Mouse (Mus musculus) liver, postnatal 0 days (tissue): ENCODE measurements around the gene Atf7. TPM values are rescaled to one million over a fixed set of nuclear protein-coding genes. Genes with fewer than 3 reads are reported as not detected.

ENCODE experiments used
- ATAC-seq: fragments of 200-750 bp; cut with Nextera tagmentation; 2 replicates; pipeline ENCODE4 v1.8.0; 2017; ENCODE audit warnings: mild to moderate bottlenecking, moderate library complexity
- DNase-seq: peaks from one replicate; pipeline ENCODE4 v3.0.0-alpha.2; 2016
- H3K27ac ChIP-seq: fragments of 300-500 bp; sonication (generic); 2 replicates; pipeline ENCODE4 v1.5.1; 2014; ENCODE audit warnings: antibody characterized with exemption, moderate library complexity, mild to moderate bottlenecking, low read depth
- H3K27me3 ChIP-seq: fragments of 300-500 bp; sonication (generic); 2 replicates; pipeline ENCODE4 v1.6.1; 2014; ENCODE audit warnings: low read length, control low read depth, mixed read lengths; ENCODE audit not compliant: insufficient read depth
- H3K36me3 ChIP-seq: fragments of 300-500 bp; sonication (generic); replicated peaks from 2 replicates; pipeline ENCODE4 v1.6.1; 2014; ENCODE audit warnings: mild to moderate bottlenecking, control low read depth, low read length, moderate library complexity, mixed read lengths; ENCODE audit not compliant: insufficient read depth
- H3K4me1 ChIP-seq: fragments of 300-500 bp; sonication (generic); 2 replicates; pipeline ENCODE4 v1.6.1; 2014; ENCODE audit warnings: antibody characterized with exemption, mild to moderate bottlenecking, control low read depth; ENCODE audit not compliant: insufficient read depth
- H3K4me2 ChIP-seq: fragments of 300-500 bp; sonication (generic); 2 replicates; pipeline ENCODE4 v1.6.1; 2014; ENCODE audit warnings: low read depth, mild to moderate bottlenecking, low read length, moderate library complexity, mixed read lengths
- H3K4me3 ChIP-seq: fragments of 300-500 bp; sonication (generic); 2 replicates; pipeline ENCODE4 v1.5.1; 2014; ENCODE audit warnings: low read depth, low read length
- H3K9ac ChIP-seq: fragments of 300-500 bp; sonication (generic); replicated peaks from 2 replicates; pipeline ENCODE4 v1.6.1; 2014; ENCODE audit warnings: mild to moderate bottlenecking, moderate library complexity
- H3K9me3 ChIP-seq: fragments of 300-500 bp; sonication (generic); 2 replicates; pipeline ENCODE4 v1.6.1; 2016; ENCODE audit warnings: mild to moderate bottlenecking, control low read depth, low read length, mixed read lengths
- CTCF ChIP-seq: sonication (generic); IDR thresholded peaks from 2 replicates; pipeline ENCODE4 v1.5.1; 2016; ENCODE audit warnings: antibody characterized with exemption, low read depth
- EP300 ChIP-seq: IDR thresholded peaks from 2 replicates; pipeline ENCODE4 v1.6.1; 2016; ENCODE audit warnings: antibody characterized with exemption, low read depth, mild to moderate bottlenecking
- WGBS: fragments of 180-500 bp; shearing (Covaris S2); extraction: QIAGEN DNeasy Blood & Tissue Kit; methylation state at CpG from one replicate; pipeline ENCODE4 v1.1.7; 2014; ENCODE audit not compliant: insufficient replicate concordance; 5-methylcytosine and 5-hydroxymethylcytosine counted together
- polyA plus RNA-seq: library from polyadenylated mRNA; unstranded; fragments of >200 nt; fragmentation: Nextera tagmentation; extraction: Ambion mirVana; gene quantifications from 2 replicates; pipeline ENCODE4 v1.2.1, GENCODE M21; 2015

Gene Atf7
- 7.7 and 8.1 TPM in 2 replicates for polyA plus RNA-seq

DNA sequence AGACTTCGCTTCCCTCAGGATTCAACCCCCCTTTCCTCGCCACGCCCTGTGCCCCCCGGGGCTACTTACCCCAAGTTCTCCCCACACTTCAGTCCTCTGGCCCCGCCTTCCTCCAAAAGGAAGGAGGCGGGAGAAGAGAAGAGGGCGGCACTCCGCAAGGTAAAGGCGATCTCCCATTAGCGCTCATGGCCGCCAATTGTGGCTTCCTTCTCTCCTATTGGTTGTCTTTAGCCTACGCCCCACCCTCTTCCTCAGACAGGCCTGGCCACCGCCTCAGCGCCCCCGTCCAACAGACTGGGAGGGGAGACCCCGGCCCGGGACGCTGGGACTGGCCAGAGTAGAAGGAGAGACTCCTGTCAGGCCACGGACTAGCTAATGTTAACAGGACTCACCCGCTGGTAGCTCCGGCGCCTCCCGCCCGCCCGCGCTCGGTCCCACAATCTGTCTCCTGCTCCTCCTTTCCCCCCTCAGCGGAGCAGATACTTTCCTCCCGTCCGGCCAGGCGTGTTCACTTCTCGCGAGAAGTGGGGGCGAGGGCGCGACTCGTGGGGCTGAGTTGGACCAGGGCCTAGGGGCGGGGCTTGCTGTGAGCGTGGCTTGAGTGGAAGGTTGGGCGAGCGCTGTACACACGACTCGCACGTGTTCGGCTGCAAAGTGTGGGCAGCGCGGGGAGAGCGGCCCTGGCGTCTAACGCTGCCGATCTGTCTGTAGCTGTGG is at the start of gene Atf7, which contains the start of gene Gm28047:
Atf7 (minus strand) TSS at position 495 of the 717 bp plus-strand sequence.
Gm28047 (minus strand) TSS at position 98 of the 717 bp plus-strand sequence.
- no peaks in the 10 kb centered on the region for H3K27me3 ChIP-seq
- peaks cover 20% of the 10 kb centered on the region for H3K4me1 ChIP-seq
- H3K36me3 ChIP-seq, result no peaks in the 10 kb centered on the region
- peak within 1 kb of the TSS; percentile 76 for H3K9ac ChIP-seq
- H3K4me3 ChIP-seq, result peak within 1 kb of the TSS; percentile 69
- DNase-seq, result peak; percentile 100
- peak within 1 kb of the TSS; percentile 85 for H3K4me2 ChIP-seq
- whole genome bisulfite sequencing, result under 1% methylated on average over 45 of the region's 51 CpGs
- ATAC-seq, result peak; percentile 97
- TF ChIP-seq EP300 (peak; percentile 77), CTCF (no peak)
- no peaks in the 10 kb centered on the region for H3K9me3 ChIP-seq
- H3K27ac ChIP-seq, result peak within 1 kb of the TSS; percentile 96

DNA sequence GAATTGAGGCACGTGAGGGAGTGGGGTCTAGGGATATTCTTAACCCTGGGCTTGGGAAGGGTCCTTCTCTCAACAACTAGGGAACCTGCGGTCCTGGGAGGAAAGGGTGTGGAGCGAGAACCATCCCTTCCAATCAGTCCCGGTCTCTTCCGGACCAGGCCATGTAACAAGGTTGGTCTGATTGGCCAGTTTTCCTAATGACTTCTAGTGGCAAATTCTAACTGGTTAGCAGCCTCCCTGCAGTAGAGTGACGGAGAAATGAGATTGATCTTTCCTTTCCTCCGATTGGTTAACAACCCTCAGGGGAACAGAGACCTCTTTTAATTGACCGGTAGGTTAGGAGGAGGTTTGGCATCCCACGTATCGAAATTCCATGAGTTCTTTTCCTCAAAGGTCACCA is 48.3 kb upstream of the Atf7 start:
- Histone ChIP-seq H3K4me3 (peak overlapping the region; percentile 17), H3K9ac (no peak overlapping the region), H3K36me3 (peaks cover under 1% of the 10 kb centered on the region), H3K27me3 (peaks cover 15% of the 10 kb centered on the region; the same call in 1 of the 2 replicates), H3K27ac (no peak overlapping the region), H3K9me3 (no peaks in the 10 kb centered on the region), H3K4me2 (peak overlapping the region; percentile 85), H3K4me1 (peaks cover 21% of the 10 kb centered on the region)
- 19% methylated on average over 10 of the region's 10 CpGs for WGBS
- no peak for TF ChIP-seq CTCF
- no peak for TF ChIP-seq EP300
- peak; percentile 21 for DNase-seq
- ATAC-seq, result peak; percentile 12; the same call in 1 of the 2 replicates

DNA sequence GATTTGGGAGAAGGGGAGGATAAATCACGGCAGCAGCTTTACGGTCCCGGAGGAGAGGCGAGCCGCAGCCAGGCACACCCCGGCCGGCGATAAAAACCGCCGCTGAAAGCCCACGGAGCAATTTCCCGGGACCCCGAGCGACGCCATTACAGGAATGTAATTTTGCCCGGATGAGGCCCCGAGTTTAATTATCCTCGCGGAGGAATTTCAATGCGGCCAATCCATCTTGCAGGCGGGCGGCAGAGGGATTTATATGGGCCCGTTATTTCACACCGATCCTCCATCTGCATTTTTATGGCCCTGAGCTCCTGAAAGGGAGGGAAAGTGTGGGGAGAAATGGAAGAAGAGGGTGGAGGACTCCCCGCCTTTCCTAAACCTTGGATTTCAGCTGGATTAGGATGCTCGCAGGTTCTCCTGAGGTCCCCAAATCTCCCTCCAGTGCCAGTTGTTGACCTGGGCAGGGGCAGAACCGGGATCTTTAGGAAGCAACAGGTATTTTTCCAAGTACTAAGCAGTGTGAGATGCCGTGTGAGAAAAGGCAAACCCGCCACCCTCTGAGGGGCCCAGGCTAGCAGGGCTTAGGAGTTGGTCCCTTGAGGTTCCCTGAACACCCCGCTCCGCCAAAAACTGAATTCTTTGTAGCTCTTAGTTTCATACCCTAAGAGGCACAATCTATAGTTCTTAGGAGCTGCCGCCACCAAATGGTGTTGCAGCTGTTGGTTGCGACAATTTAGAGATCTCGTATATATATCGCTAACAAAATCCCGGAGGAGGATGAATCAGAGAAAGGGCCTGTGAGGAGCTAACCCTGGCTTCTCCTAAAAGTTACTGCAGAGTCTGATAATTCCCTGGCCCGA is 47.2 kb upstream of the Atf7 start, which contains the start of gene Atp5g2:
Atp5g2 (minus strand) TSS at position 138 of the 857 bp plus-strand sequence.
- peaks cover 15% of the 10 kb centered on the region; the same call in 1 of the 2 replicates for H3K27me3 ChIP-seq
- peak; percentile 21 for DNase-seq
- peak within 1 kb of the TSS; percentile 93 for H3K27ac ChIP-seq
- WGBS, result 11% methylated on average over 37 of the region's 37 CpGs
- TF ChIP-seq EP300 (no peak), CTCF (no peak)
- H3K4me1 ChIP-seq, result peaks cover 21% of the 10 kb centered on the region
- peak within 1 kb of the TSS; percentile 87 for H3K4me3 ChIP-seq
- ATAC-seq, result no peak
- no peaks in the 10 kb centered on the region for H3K9me3 ChIP-seq
- H3K4me2 ChIP-seq, result peak within 1 kb of the TSS; percentile 85
- H3K36me3 ChIP-seq, result peaks cover 9% of the 10 kb centered on the region
- H3K9ac ChIP-seq, result peak within 1 kb of the TSS; percentile 69

DNA sequence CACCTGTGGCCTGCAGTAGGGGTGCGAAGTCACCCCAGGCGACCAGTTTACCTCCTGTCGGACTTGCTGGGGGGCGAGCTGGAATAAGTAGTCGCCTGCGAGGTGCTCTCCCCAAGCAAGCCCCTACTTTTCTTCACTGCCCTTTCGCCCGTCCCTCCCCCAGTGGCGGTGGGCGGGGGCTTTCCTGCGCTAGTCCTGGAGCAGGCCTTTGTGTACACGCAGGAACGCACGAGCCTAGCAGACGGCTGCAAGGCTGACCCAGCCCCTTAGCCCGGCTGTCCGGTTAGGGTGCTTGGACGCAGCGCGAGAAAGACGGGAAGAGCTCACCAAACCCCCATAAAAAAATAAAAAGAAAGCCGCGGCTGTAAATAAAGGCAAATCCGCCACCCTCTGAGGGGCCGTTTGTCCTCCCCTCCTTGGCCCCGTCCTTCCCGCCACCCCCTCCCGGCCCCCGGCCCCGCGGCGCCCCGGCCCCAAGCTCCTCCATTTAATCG is 46.5 kb upstream of the Atf7 start:
- 2% methylated on average over 34 of the region's 34 CpGs for WGBS
- H3K4me2 ChIP-seq, result peak overlapping the region; percentile 85

DNA sequence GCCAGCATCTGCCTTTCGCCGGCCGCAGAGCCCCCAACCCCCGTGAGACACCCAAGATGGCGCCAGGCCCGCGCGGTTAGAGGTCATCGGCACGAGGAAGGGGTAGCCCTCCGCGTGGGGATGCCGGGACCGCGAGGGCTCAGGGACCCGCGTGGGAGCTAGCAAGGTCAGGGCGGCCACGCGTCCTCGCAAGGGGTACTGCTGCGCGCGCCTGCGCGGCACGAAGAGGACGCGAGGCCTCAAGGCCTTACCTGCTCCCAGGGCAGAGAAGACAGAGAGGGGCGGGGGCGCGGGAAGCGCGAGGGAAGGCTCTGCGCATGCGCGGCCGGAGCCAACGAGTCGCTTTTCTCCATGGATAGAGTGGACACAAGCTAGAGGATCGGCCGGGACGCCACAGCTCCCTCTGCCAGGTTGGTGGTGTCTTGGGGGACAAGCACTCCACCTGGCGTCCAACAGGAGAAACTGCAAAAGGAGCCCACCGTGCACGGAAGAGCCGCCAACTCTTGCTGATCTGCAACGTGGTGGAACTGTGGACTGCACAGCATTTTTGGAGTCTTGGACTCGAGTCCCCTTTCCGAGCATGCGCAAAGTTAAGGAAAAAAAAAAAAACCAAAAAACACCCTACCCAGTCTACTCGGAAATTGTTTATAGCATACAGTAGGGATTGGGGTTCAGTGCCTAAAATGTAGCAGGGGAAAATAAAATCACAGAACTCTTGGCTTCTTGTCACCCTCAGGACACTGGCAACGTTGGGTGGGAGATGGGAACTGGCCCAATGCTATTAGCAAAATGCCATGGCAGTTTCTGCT is 45.7 kb upstream of the Atf7 start:
- Histone ChIP-seq H3K27me3 (peaks cover 15% of the 10 kb centered on the region; the same call in 1 of the 2 replicates), H3K9ac (peak overlapping the region; percentile 96), H3K27ac (peak overlapping the region; percentile 94), H3K4me2 (peak overlapping the region; percentile 85), H3K4me1 (peaks cover 21% of the 10 kb centered on the region), H3K4me3 (peak overlapping the region; percentile 87), H3K36me3 (peaks cover 19% of the 10 kb centered on the region), H3K9me3 (no peaks in the 10 kb centered on the region)
- DNase-seq, result peak; percentile 98
- under 1% methylated on average over 50 of the region's 53 CpGs for WGBS
- TF ChIP-seq CTCF, result peak; percentile 100
- no peak for TF ChIP-seq EP300
- ATAC-seq, result peak; percentile 93

More for the DNA sequence above, 46.5 kb upstream of the Atf7 start:
- H3K36me3 ChIP-seq, result peaks cover 15% of the 10 kb centered on the region
- peaks cover 15% of the 10 kb centered on the region; the same call in 1 of the 2 replicates for H3K27me3 ChIP-seq
- DNase-seq (peak; percentile 79), ATAC-seq (peak; percentile 20; the same call in 1 of the 2 replicates)
- peak overlapping the region; percentile 93 for H3K27ac ChIP-seq
- peaks cover 21% of the 10 kb centered on the region for H3K4me1 ChIP-seq
- H3K9me3 ChIP-seq, result no peaks in the 10 kb centered on the region
- H3K4me3 ChIP-seq, result peak overlapping the region; percentile 87
- TF ChIP-seq EP300 (no peak), CTCF (no peak)
- peak overlapping the region; percentile 69 for H3K9ac ChIP-seq
